Mouse (Mus musculus) ES-Bruce4 (cell line): ENCODE measurements around the gene Upf3b. TPM values are rescaled to one million over a fixed set of nuclear protein-coding genes. Genes with fewer than 3 reads are reported as not detected.
A peak's percentile ranks its signal among the peaks of the same experiment; 100 is the strongest.

Experiments used
- H3K27ac ChIP-seq: 2 replicates; pipeline ENCODE4 v1.5.1; 2012; ENCODE audit warnings: low read length, inconsistent platforms; ENCODE audit not compliant: insufficient read depth
- H3K27me3 ChIP-seq: 2 replicates; pipeline ENCODE4 v1.6.1; 2012; ENCODE audit warnings: mild to moderate bottlenecking, low read length, inconsistent platforms; ENCODE audit not compliant: control insufficient read depth, poor library complexity, insufficient read depth, severe bottlenecking
- H3K36me3 ChIP-seq: 2 replicates; pipeline ENCODE4 v1.6.1; 2012; ENCODE audit warnings: inconsistent platforms, mild to moderate bottlenecking, low read length, moderate library complexity; ENCODE audit not compliant: control insufficient read depth, poor library complexity, insufficient read depth, severe bottlenecking
- H3K4me1 ChIP-seq: one replicate; pipeline ENCODE4 v1.8.1; 2011; ENCODE audit warnings: low read length; ENCODE audit not compliant: control insufficient read depth, insufficient read depth
- H3K4me3 ChIP-seq: 2 replicates; pipeline ENCODE4 v1.5.1; 2011; ENCODE audit warnings: low read depth, mild to moderate bottlenecking, low read length
- H3K9ac ChIP-seq: 2 replicates; pipeline ENCODE4 v1.6.1; 2012; ENCODE audit warnings: low read depth, mild to moderate bottlenecking, inconsistent platforms; ENCODE audit not compliant: poor library complexity, severe bottlenecking
- H3K9me3 ChIP-seq: replicated peaks from 2 replicates; pipeline ENCODE4 v1.6.1; 2012; ENCODE audit warnings: mild to moderate bottlenecking, low read length, inconsistent platforms; ENCODE audit not compliant: control insufficient read depth, poor library complexity, insufficient read depth, severe bottlenecking
- CTCF ChIP-seq: IDR thresholded peaks from one replicate; pipeline ENCODE4 v1.8.1; 2011; ENCODE audit warnings: low read depth, low read length
- EP300 ChIP-seq: IDR thresholded peaks from 2 replicates; pipeline ENCODE4 v1.6.1; 2011; ENCODE audit warnings: low read depth, low read length; ENCODE audit not compliant: insufficient read depth
- POLR2A ChIP-seq: IDR thresholded peaks from one replicate; pipeline ENCODE4 v1.8.1; 2011; ENCODE audit warnings: low read length; ENCODE audit not compliant: insufficient read depth
- polyA plus RNA-seq: library from polyadenylated mRNA; stranded (reverse); fragments of >200 nt; gene quantifications from 2 replicates; pipeline ENCODE4 v1.2.4, GENCODE M21; 2011; ENCODE audit warnings: low read depth; ENCODE audit not compliant: missing spikeins, insufficient read depth, insufficient read length

Gene Upf3b
- polyA plus RNA-seq, 1 experiment, result 57.0 TPM

DNA sequence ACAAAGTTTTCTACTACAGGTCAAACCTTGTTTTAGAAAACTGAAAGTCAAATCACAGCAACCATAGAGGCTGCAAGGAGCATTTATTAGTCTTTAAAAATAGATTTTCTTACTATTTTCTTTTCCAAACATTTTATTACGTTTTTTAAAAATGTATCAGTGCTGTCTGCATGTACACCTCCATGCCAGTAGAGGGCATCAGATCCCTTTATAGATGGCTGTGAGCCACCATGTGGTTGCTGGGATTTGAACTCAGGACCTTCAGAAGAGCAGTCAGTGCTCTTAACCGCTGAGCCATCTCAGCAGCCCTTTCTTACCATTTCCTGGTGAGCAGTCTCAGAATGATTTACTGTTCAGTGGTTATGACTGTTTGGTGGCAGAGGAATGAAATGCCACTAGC lies 6.3 kb downstream of the Upf3b start:
- no peaks in the 10 kb centered on the region for H3K4me1 ChIP-seq
- no peaks in the 10 kb centered on the region for H3K9me3 ChIP-seq
- H3K27me3 ChIP-seq, result no peaks in the 10 kb centered on the region
- H3K9ac ChIP-seq, result no peak overlapping the region
- TF ChIP-seq CTCF, result no peak
- TF ChIP-seq EP300, result no peak
- no peak for TF ChIP-seq POLR2A
- H3K27ac ChIP-seq, result no peak overlapping the region
- peaks cover 4% of the 10 kb centered on the region for H3K36me3 ChIP-seq
- H3K4me3 ChIP-seq, result no peak overlapping the region

DNA sequence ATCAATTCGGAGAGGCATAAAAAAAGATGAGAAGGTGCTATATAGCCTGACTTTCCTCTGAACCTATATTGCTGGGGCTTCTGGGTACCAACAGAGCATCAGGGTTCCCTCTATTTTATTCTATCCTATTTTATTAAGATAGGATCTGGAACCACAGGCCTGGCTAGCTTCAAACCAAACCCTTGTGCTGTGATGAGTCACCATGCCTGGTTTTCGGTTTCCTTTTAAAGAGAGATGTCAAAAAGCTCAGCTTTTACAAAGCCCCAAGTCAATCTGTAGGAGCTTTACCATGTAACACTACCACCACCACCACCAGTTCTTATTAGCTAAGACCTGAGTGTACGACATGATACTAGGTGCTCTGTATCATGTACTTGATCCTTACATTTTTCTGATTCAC lies 11.4 kb downstream of the Upf3b start:
- Histone ChIP-seq H3K9me3 (no peaks in the 10 kb centered on the region), H3K4me1 (no peaks in the 10 kb centered on the region), H3K4me3 (no peak overlapping the region), H3K36me3 (peaks cover 4% of the 10 kb centered on the region), H3K27ac (no peak overlapping the region), H3K27me3 (no peaks in the 10 kb centered on the region), H3K9ac (no peak overlapping the region)
- TF ChIP-seq POLR2A (no peak), EP300 (no peak), CTCF (no peak)

DNA sequence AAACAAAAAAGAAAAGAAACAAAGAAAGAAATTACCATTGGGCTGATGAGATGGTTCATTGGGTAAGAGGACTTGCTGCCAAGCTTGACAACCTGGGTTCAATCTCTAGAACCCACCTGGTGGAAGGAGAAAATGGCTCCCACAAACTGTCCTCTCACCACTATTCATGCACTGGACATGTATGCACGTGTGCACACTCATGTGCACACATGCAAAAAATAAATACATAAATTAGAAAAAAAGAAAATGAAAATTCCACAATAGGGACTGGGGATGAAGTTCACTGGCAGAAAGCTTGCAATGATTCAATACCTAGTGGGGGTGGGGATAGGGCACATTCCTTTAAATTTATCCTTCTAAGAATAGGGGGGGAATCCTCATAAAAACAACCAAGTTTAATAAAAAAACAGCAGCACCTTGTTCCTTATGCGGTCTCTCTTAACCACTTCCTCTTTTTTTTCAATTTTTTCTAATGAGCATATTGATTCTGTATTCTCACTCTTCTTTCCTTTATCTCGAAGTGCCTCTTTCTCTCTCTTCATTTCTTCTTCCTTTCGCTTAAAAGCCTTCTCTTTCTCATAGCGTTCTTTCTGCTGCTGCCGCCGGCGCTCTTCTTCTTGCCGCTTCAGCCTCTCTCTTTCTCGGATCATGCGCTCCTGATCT lies 14.9 kb downstream of the Upf3b start:
- H3K36me3 ChIP-seq, result peaks cover 4% of the 10 kb centered on the region; the same call in 1 of the 2 replicates
- no peaks in the 10 kb centered on the region for H3K4me1 ChIP-seq
- TF ChIP-seq CTCF (no peak), EP300 (no peak), POLR2A (no peak)

DNA sequence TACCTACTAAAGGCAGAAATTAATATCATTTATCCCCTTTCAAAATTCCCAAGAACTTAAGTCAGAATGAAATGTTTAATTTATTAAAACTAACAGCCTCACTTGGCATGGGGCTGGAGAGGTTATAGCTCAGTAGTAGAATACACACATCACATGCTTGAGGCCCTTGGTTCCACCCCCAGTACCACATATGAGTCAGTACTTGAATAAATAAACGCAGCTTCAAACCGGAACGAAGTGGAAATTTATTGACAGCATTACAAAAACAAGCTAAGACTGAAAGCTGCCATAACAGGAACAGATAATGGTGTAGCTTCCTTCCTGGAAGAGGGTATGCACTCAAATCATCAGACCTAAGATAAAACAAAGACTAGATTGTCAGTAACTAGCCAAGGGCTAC lies 18.7 kb downstream of the Upf3b start:
- no peaks in the 10 kb centered on the region for H3K27me3 ChIP-seq
- no peak overlapping the region for H3K4me3 ChIP-seq
- H3K9ac ChIP-seq, result no peak overlapping the region
- no peaks in the 10 kb centered on the region for H3K4me1 ChIP-seq
- no peaks in the 10 kb centered on the region for H3K9me3 ChIP-seq
- no peaks in the 10 kb centered on the region; the same call in 1 of the 2 replicates for H3K36me3 ChIP-seq
- TF ChIP-seq EP300 (no peak), POLR2A (no peak), CTCF (no peak)
- no peak overlapping the region for H3K27ac ChIP-seq

More for the DNA sequence above, 14.9 kb downstream of the Upf3b start:
- no peak overlapping the region for H3K9ac ChIP-seq
- H3K4me3 ChIP-seq, result no peak overlapping the region
- no peaks in the 10 kb centered on the region for H3K27me3 ChIP-seq
- no peak overlapping the region for H3K27ac ChIP-seq
- H3K9me3 ChIP-seq, result no peaks in the 10 kb centered on the region

DNA sequence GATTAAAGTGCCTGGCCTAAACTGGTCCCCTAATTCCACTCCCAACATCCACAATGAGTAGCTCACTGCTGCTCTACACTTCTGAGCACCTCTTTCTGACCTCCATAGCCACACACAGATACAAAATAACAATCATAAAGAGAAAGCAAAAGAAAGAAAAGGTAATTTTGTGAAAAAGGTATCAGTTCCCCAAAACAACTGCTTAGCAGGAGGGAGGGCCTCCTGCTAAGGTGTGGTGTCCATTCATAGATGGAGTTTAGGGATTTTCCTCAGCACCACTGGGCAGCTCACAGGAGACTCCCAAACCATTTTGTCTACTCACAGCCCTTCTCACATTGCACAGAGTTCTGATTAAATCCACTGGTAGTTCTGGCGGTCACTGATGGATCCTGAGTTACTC lies 21.3 kb downstream of the Upf3b start:
- no peaks in the 10 kb centered on the region for H3K9me3 ChIP-seq
- no peak overlapping the region for H3K27ac ChIP-seq
- no peak overlapping the region for H3K4me3 ChIP-seq
- no peaks in the 10 kb centered on the region for H3K4me1 ChIP-seq
- no peak overlapping the region for H3K9ac ChIP-seq
- H3K27me3 ChIP-seq, result no peaks in the 10 kb centered on the region
- H3K36me3 ChIP-seq, result peaks cover 9% of the 10 kb centered on the region
- TF ChIP-seq POLR2A, result no peak
- TF ChIP-seq CTCF, result no peak

DNA sequence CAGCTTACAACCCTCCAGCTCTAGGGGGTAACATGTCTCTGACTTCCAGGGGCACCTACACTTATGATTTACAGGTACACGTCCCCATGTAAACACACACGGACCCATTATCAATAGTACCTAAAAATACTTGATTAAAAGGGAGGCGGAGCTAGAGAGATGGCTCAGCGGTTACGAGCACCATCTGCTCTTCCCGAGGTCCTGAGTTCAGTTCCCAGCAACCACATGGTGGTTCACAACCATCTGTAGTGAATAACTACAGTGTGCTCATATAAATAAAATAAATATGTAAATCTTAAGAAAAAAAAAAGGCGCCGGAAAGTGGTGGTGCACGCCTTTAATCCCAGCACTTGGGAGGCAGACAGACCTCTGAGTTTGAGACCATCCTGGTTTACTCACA lies 24.5 kb downstream of the Upf3b start:
- Histone ChIP-seq H3K36me3 (peaks cover 36% of the 10 kb centered on the region), H3K9me3 (no peaks in the 10 kb centered on the region), H3K27me3 (no peaks in the 10 kb centered on the region), H3K4me1 (no peaks in the 10 kb centered on the region), H3K9ac (peak overlapping the region; percentile 98), H3K4me3 (peak overlapping the region; percentile 100), H3K27ac (peak overlapping the region; percentile 93)
- TF ChIP-seq CTCF (no peak), EP300 (no peak), POLR2A (no peak)
